Mouse (Mus musculus) layer of hippocampus, postnatal 25 days (tissue): ENCODE data around the gene Magi2. TPM values are rescaled to one million over a fixed set of nuclear protein-coding genes. Genes with fewer than 3 reads are reported as not detected.

Source experiments
- DNase-seq, 2 experiments: peaks; one replicate each; pipeline ENCODE4 v3.0.0; 2022; ENCODE audit warnings: mixed read lengths in 2 of 2, low spot score in 1 of 2; ENCODE audit errors: extremely low spot score in 1 of 2
- total RNA-seq, 2 experiments: library from RNA; stranded (reverse); gene quantifications; 2 replicates each; pipeline ENCODE4 v1.2.3; 2021

Magi2 gene
- total RNA-seq, 2 experiments from 2014 or later = 102 to 143 TPM

- DNase-seq = no peak
These were observed 681.8 kb downstream of the Magi2 start for GRCm38 (mm10) chr5:19908706-19909060.

DNA sequence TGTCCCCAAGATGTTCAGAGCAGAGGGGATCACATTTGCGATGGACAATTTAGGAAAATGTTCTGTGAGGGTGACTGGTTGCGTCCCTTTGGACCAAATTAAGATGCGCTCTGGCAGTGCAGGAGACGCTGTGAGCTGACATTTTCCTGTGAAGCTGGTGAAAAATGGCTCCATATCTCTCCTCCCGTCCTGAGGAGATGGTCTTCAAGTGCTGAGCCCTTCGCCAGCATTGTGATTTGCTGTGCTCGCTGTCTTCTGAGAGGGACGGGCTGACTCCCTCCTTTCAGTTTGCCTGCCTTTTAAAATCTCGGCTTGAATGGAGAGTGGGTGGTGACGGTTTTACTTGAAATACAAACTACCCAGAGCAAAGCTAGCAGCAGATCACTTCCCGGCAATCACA is 682.2 kb downstream of the Magi2 start:
- peak; percentile 29 to 40 for DNase-seq

- peak; percentile 21 to 38 for DNase-seq
These were observed 682.8 kb downstream of the Magi2 start for GRCm38 (mm10) chr5:19909664-19910063.

DNA sequence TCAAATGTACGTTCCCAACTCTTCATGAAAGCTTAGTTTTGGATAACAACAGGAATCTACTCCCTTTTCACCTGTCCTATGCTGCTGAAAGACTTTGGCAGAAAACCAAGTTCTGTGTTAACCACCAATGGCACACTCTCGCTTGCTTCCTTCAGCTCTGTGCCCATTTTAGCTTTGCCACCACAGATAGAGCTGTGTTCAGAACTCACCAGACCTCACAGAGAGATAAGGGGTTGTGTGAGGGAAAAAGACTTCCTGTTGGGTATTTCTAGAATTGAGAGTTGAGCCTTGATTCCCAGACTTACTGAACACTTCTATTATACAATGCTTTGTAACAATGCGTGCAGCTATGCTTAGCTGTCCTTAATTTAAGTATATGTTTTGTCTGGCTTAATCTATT is 705.3 kb downstream of the Magi2 start:
- no peak for DNase-seq

DNA sequence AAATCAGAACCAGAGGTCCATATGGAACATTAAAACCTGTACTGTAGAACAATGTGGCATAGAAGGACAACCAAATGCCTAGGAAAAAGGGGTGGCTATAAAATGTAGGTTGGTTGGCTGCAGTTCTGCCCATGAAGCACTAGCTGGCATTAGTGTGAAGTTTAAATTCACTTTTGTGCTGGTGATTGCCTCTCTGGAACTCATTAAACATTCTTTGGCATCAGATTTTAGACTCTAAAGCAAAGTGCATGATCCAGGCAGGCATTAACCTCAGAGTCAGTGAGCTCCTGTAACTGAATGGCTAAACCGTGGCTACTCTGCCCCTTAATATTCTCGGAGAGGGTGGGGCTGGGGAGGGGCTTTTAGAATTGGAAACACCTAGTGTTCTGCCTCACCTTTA is 706.4 kb downstream of the Magi2 start:
- DNase-seq = no peak

DNA sequence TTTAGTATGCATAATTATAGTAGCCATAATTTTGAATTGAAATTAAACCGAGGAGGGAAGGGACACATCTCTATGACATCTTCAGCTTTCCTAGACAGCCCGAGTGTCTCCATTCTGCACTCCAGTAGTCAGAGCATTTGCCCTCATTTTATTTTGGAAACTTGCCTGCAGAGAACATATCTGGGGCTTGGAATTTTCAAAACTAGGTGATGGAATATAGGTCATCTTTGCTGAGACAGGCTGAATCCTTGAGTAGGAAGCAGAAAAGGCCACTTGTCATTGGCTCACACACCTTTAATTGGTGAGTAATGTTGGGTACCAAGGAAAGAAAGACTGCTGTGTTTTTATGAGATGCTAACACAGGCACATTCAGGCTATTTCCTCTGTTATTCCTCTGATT is 724.3 kb downstream of the Magi2 start:
- DNase-seq = no peak

DNA sequence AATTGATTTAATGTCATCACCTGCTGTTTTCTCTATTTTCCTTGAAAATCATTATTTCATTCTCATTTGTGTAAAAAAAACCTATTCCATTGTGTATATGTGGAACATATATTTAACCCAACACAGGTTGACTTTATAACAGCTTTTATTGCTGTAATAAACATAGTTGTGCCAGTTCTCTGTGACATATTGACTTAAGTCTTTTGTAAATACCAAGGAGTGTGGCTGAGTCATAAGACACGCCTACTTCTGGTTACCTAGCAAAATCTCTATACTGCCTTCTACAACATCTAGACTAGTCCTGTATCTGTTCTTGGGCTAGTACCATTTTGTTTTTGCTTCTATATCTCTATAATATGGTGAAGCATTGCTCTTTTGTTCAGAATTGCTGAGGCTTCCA is 737.3 kb downstream of the Magi2 start:
- DNase-seq = no peak

GRCm38 (mm10) chr5:19972736-19973135 is 745.9 kb downstream of the Magi2 start:
- DNase-seq = no peak

- no peak for DNase-seq
These were observed 747.0 kb downstream of the Magi2 start for GRCm38 (mm10) chr5:19973852-19974251.

DNA sequence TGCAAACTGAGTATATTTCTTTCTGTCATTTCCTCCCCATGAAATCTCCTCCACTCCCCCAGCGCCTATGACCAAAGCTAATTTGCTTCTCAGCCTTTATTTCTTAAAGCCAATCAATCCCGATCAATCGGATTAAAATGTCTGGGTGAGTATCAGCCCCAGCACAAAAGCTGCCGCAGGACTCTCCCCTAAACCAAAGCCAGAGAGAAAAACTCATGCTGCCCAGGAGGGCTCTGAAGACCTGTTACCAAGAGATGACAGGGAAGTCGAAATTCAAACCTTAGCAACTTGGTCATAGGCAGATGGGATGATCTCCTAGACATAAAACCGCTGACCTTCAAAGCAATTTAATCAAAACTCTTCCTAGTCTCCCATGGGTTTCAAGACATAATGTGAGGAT is 754.7 kb downstream of the Magi2 start:
- DNase-seq = no peak

- DNase-seq = no peak
These were observed 755.2 kb downstream of the Magi2 start for GRCm38 (mm10) chr5:19982031-19982430.

DNA sequence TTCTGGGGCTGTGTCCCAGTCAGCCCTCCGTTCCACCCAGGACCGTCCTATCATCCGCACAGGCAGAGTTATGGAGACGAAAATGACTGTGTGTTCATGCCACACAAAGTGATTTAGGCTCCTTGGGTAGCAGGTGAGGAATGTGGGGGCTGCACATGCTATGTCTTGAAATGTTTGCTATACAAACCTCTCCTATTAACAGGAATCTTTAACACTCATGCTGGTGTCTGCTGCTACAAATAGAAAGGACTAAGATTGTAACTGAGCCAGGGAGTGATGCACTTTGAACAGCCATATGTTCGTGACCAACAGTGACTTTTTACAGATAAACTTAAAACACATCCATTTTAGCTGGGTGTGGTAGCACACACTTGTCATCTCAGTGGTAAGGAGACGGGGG is 772.6 kb downstream of the Magi2 start:
- no peak for DNase-seq

GRCm38 (mm10) chr5:19999912-20000311 is 773.1 kb downstream of the Magi2 start:
- DNase-seq = no peak

DNA sequence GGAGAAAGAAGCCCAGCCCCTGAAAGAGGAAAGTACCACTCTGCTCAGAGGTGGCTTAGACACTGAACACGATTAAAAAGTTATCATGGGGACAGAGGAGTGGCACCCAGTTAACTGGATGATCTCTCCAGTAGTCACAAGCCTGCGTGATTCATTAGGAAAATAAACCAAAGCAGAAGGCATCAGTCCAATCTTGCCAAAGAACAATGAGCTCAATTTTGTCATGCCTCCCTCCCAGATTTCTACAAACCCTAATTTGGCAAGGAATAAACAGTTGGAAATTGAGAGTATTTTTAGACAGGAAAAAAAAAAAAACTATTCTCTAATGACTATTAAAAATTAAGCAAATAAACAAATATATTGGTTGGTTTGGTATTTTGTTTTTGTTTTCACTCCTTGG is 779.8 kb downstream of the Magi2 start:
- DNase-seq = no peak

DNA sequence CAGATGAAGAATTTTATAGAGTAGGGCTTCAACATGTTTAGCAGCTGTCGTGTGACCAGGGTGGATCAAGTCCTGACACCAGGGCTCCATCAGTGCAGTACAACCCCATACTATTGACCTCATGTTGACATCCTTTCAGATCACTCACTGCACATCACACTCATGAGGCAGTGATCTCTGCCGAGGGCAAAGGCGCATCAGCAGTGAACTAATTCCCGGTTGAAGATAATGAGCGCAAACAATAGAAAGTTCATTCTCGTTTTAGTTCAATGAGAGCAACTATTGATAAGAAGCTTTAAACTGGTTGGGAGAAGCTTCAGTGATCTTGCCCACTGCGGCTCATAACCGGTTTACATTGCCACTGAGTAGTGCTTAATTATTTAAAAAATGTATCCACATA is 780.4 kb downstream of the Magi2 start:
- no peak for DNase-seq

DNA sequence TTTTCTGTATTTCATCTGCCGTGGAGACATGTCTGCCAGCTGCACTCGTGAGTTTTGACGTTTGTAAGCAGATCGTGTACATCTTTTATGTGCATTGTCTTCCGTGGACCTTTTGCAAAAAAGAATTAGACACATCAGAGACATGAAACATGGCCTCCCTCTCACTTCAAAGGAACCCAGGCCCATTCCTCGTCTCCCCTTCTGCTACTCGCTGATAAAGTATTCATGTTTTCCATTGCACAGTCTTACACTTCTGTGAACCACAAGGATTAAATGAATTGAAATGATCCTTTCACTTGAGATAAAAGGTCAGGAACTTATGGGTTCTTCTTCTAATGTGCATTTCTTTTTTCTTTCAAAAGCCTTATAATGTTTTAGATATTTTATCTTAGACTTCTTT is 783.4 kb downstream of the Magi2 start:
- DNase-seq = no peak

GRCm38 (mm10) chr5:20018063-20018462 is 791.2 kb downstream of the Magi2 start:
- DNase-seq = no peak

DNA sequence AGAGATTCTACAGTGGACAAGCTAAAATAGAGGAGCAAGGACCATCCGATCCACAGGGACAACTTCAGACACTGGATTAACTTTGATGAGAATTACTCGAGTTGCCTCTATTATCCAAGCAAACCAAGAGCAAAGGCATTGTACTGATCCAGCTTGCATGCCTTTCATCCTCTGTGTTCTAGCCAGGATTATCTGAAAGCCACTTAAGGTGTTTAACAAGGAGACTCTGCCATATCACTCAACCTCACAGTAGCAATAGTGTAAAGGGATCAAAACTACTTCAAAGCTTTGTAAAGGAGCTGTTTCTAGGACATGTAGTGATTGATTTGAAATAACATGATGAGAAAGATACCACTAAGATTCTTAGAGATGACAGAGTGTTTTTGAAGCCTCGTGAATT is 819.8 kb downstream of the Magi2 start:
- DNase-seq = no peak

- no peak for DNase-seq
These were observed 821.5 kb downstream of the Magi2 start for GRCm38 (mm10) chr5:20048386-20048785.

DNA sequence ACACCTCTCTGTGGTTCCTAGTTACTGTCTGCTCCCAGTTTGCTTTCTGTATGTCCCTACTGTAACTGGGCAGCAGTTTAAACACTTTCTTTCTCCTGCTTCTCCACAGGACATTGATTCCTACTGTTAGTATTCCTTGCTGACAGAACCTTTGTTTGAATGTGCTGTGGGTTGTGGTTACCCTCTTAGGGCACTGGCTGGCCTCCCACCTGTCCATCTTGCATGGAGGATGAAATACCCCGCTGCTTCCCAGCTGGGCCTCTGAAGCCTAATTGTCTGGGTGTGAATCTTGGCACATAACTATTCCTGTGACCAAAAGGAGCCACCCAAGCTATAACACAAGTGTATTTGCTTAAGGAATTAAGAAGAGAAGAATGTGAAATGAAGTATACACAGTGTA is 823.4 kb downstream of the Magi2 start:
- DNase-seq = no peak

GRCm38 (mm10) chr5:20055000-20055399 is 828.2 kb downstream of the Magi2 start:
- DNase-seq = no peak

DNA sequence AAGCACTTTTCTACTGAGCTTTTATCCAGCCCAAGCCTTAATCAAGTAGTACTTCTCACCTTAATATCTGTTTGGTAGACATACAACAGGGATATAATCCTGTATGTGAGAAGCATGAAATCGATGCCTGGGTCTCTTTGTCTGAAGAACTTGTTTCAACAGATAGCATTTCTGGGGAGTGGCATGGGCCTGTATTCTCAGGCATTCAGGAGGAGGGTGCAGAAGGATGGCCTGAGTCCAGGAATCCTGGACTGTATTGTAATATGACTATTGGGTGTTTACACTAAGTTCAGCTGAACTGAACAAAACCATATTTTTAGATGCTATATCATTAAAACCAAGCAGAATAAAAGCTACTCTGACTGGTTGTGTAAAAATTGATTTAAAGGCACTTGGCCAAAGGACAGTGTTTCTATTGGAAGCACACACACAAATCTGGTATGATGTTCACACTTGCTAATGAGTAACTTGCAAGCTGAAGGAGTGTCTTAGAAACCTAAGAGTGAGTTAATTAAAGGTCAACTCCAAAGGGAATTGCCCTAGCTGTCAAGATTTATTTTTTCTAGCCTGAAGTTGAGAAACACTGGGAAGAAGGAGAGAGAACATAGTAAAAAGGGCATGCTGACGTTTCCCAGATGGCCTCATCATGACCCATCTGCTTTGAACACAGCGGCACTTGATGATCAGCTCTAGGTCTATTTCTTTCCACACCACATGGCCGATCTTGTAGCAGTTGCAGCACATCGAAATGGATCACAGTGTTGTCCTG is 829.4 kb downstream of the Magi2 start:
- no peak for DNase-seq

- DNase-seq = no peak
These were observed 830.0 kb downstream of the Magi2 start for GRCm38 (mm10) chr5:20056856-20057255.
